Mouse (Mus musculus) hindbrain, embryonic 10.5 days (tissue): ENCODE measurements around the gene Ssh2. TPM values are rescaled to one million over a fixed set of nuclear protein-coding genes. Genes with fewer than 3 reads are reported as not detected.
"Not testable (repeated sequence)": the region's sequence is repeated elsewhere in the genome, so short reads cannot be mapped to it uniquely, and the experiment has no call there.

ENCODE experiments used
- DNase-seq: peaks from one replicate; pipeline ENCODE4 v3.0.0-alpha.2; 2017; ENCODE audit warnings: low spot score
- H3K27ac ChIP-seq: fragments of 300-500 bp; sonication (generic); 2 replicates; pipeline ENCODE4 v1.5.1; 2016; ENCODE audit warnings: mild to moderate bottlenecking, moderate library complexity
- H3K27me3 ChIP-seq: fragments of 300-500 bp; sonication (generic); 2 replicates; pipeline ENCODE4 v1.6.1; 2016; ENCODE audit warnings: mild to moderate bottlenecking; ENCODE audit not compliant: poor library complexity, insufficient read depth, severe bottlenecking
- H3K36me3 ChIP-seq: fragments of 300-500 bp; sonication (generic); 2 replicates; pipeline ENCODE4 v1.6.1; 2016; ENCODE audit warnings: mild to moderate bottlenecking, moderate library complexity
- H3K4me1 ChIP-seq: fragments of 300-500 bp; sonication (generic); replicated peaks from 2 replicates; pipeline ENCODE4 v1.6.1; 2016; ENCODE audit warnings: mild to moderate bottlenecking
- H3K4me3 ChIP-seq: fragments of 300-500 bp; sonication (generic); 2 replicates; pipeline ENCODE4 v1.5.1; 2016; ENCODE audit warnings: mild to moderate bottlenecking, moderate library complexity
- H3K9me3 ChIP-seq: fragments of 300-500 bp; sonication (generic); 2 replicates; pipeline ENCODE4 v1.6.1; 2016; ENCODE audit warnings: mild to moderate bottlenecking, moderate library complexity
- WGBS: fragments of 180-500 bp; shearing (Covaris S2); methylation state at CpG from one replicate; pipeline ENCODE4 v1.1.7; 2016; 5-methylcytosine and 5-hydroxymethylcytosine counted together
- polyA plus RNA-seq: library from polyadenylated mRNA; unstranded; fragments of >200 nt; fragmentation: Nextera tagmentation; extraction: Ambion mirVana; gene quantifications from 2 replicates; pipeline ENCODE4 v1.2.1, GENCODE M21; 2016

The Ssh2 gene
- polyA plus RNA-seq, 1 experiment from 2014 or later: 10.1 TPM

- no peak for DNase-seq
- 91% methylated on average over 7 of the region's 7 CpGs for WGBS
- Histone ChIP-seq H3K4me1 (no peaks in the 10 kb centered on the region), H3K27ac (no peak overlapping the region), H3K9me3 (no peaks in the 10 kb centered on the region), H3K4me3 (no peak overlapping the region), H3K27me3 (no peaks in the 10 kb centered on the region), H3K36me3 (no peaks in the 10 kb centered on the region)
Measured at GRCm38 (mm10) chr11:77240466-77241246, 24.6 kb downstream of the Ssh2 start.

DNA sequence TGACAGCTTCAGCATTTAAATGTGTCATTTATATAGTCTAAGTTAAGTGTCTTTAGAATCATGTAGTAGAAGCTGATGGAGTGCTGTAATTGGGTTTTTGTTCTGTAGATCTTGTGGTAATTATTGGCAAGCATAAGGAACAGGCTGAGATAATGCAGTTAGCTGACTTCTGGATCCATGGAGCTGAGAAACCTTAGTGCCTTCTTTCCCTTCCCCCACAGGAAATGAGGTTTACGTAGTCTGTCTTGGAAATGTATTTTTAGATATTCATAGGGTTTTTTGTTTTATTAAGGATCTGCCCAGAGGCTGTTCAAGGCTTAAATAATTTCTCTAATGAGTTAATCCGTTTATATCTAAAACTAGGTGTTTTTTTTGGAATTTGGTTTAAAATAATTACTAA lies 26.8 kb downstream of the Ssh2 start:
- H3K27me3 ChIP-seq: no peaks in the 10 kb centered on the region
- WGBS: 67% methylated on average over 2 of the region's 2 CpGs
- H3K4me1 ChIP-seq: no peaks in the 10 kb centered on the region
- no peak for DNase-seq
- H3K4me3 ChIP-seq: no peak overlapping the region
- no peaks in the 10 kb centered on the region for H3K36me3 ChIP-seq
- no peaks in the 10 kb centered on the region for H3K9me3 ChIP-seq
- no peak overlapping the region for H3K27ac ChIP-seq

DNA sequence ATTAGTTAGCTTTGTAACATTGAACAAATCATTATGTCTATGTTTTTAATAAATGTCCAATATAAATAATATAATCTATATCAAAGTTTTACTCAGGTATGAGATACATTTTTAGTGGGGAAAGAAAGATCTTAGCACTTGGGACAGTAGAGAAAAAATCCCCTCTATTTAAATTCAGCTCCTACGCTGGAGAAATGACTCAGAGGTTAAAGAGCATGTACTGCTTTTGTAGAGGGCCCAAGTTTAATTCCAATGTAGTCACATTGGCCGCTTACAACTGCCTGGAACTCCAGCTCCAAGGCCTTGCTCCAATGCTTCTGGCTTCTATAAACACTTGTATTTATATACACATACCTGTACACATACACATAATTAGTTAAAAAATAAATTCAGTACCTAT lies 36.7 kb downstream of the Ssh2 start:
- Histone ChIP-seq H3K4me1 (no peaks in the 10 kb centered on the region), H3K36me3 (no peaks in the 10 kb centered on the region), H3K27ac (no peak overlapping the region), H3K4me3 (no peak overlapping the region), H3K27me3 (no peaks in the 10 kb centered on the region), H3K9me3 (no peaks in the 10 kb centered on the region)
- no peak for DNase-seq
- WGBS: 83% methylated on average over 2 of the region's 2 CpGs

GRCm38 (mm10) chr11:77259441-77259840 lies 43.4 kb downstream of the Ssh2 start:
- H3K27me3 ChIP-seq: no peaks in the 10 kb centered on the region
- no peaks in the 10 kb centered on the region for H3K4me1 ChIP-seq
- H3K4me3 ChIP-seq: no peak overlapping the region
- H3K9me3 ChIP-seq: no peaks in the 10 kb centered on the region
- DNase-seq: no peak
- no peak overlapping the region for H3K27ac ChIP-seq
- WGBS: 59% methylated on average over 2 of the region's 2 CpGs
- H3K36me3 ChIP-seq: no peaks in the 10 kb centered on the region

DNA sequence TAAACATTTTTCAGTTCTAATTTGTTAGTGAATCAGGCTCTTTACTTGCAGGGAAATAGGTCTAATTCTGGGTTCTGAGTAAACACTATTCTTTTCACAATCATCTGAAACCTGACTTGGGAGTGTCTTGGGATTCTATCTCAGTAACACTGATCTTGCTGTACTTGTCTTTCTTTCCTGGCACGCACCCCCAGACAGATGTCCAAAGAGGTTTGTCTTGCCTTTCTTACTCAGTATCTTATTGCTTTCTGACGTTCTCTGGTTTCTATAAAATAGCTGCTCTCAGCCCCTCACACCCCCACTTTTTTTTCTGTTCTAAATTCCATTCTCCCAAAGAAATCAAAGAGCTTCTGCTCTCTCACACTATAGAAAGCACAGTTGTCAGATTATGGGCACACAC lies 51.3 kb downstream of the Ssh2 start:
- Histone ChIP-seq H3K9me3 (no peaks in the 10 kb centered on the region), H3K4me1 (no peaks in the 10 kb centered on the region), H3K27me3 (no peaks in the 10 kb centered on the region), H3K27ac (no peak overlapping the region), H3K36me3 (no peaks in the 10 kb centered on the region), H3K4me3 (no peak overlapping the region)
- DNase-seq: no peak
- 85% methylated on average over 2 of the region's 2 CpGs for WGBS

DNA sequence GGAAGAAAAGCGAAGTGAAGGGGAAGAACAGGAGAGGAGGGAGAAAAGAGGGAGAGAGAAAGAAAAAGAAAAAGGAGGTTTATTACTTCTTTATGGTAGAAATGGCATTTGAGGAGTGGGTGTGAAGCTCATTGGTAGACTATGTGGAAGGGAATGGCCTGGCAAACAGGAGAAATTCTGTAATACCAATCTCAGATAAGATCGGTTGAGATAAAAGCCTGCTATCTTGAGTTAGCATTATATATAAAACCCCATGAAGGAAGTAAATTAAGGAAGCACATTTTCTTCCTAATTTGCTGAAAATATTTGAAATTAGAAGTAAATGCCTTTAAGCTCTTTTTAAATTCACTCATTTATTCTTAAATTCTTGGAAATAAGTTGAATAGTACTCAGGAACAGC lies 59.9 kb downstream of the Ssh2 start:
- WGBS: 95% methylated on average over 2 of the region's 2 CpGs
- Histone ChIP-seq H3K27me3 (no peaks in the 10 kb centered on the region), H3K4me3 (no peak overlapping the region), H3K27ac (no peak overlapping the region), H3K9me3 (no peaks in the 10 kb centered on the region), H3K4me1 (no peaks in the 10 kb centered on the region), H3K36me3 (no peaks in the 10 kb centered on the region)
- DNase-seq: no peak

GRCm38 (mm10) chr11:77278538-77278937 lies 62.5 kb downstream of the Ssh2 start:
- H3K4me1 ChIP-seq, H3K9me3 ChIP-seq, DNase-seq, H3K27ac ChIP-seq, H3K4me3 ChIP-seq, H3K27me3 ChIP-seq, H3K36me3 ChIP-seq: not testable (repeated sequence)
- 96% methylated on average over 1 of the region's 1 CpGs for WGBS

- Histone ChIP-seq H3K4me3 (no peak overlapping the region), H3K27ac (no peak overlapping the region), H3K27me3 (no peaks in the 10 kb centered on the region), H3K4me1 (no peaks in the 10 kb centered on the region), H3K36me3 (no peaks in the 10 kb centered on the region), H3K9me3 (no peaks in the 10 kb centered on the region)
- DNase-seq: no peak
- WGBS: 96% methylated on average over 1 of the region's 1 CpGs
Measured at GRCm38 (mm10) chr11:77280219-77280618, 64.1 kb downstream of the Ssh2 start.

DNA sequence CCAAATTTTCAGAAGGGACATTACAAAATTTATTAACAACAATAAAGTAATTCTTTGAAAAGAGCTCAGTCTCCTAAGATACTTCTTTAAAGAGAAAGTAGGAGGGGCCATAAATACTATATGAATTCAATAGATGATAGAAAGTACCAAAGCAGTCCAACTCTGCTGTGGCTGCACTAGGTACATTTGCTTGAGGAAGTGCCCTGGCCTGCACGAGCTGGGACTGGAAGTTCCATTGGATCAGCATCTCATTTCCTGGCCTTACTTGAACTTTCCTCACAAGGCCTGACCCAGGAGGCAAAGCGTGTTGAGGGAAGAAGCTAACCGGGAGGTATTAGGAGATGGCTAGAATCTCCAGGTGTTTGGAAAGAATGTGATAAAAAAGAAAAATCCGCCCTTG lies 75.4 kb downstream of the Ssh2 start:
- no peak for DNase-seq
- H3K36me3 ChIP-seq: no peaks in the 10 kb centered on the region
- H3K4me1 ChIP-seq: no peaks in the 10 kb centered on the region
- no peak overlapping the region for H3K27ac ChIP-seq
- H3K27me3 ChIP-seq: no peaks in the 10 kb centered on the region
- 74% methylated on average over 4 of the region's 4 CpGs for WGBS
- no peaks in the 10 kb centered on the region for H3K9me3 ChIP-seq
- H3K4me3 ChIP-seq: no peak overlapping the region

- not testable (repeated sequence) for H3K4me1 ChIP-seq, H3K4me3 ChIP-seq, H3K36me3 ChIP-seq, DNase-seq, H3K27me3 ChIP-seq, H3K9me3 ChIP-seq, H3K27ac ChIP-seq
- 95% methylated on average over 11 of the region's 11 CpGs for WGBS
Measured at GRCm38 (mm10) chr11:77293673-77294072, 77.6 kb downstream of the Ssh2 start.

- no peak for DNase-seq
- Histone ChIP-seq H3K4me1 (0 out of 2 replicates have a peak, but pooled peaks cover 3% of the 10 kb centered on the region), H3K4me3 (no peak overlapping the region), H3K9me3 (no peaks in the 10 kb centered on the region), H3K27ac (no peak overlapping the region), H3K27me3 (no peaks in the 10 kb centered on the region), H3K36me3 (no peaks in the 10 kb centered on the region)
- 88% methylated on average over 1 of the region's 1 CpGs for WGBS
Measured at GRCm38 (mm10) chr11:77297246-77297645, 81.2 kb downstream of the Ssh2 start.

DNA sequence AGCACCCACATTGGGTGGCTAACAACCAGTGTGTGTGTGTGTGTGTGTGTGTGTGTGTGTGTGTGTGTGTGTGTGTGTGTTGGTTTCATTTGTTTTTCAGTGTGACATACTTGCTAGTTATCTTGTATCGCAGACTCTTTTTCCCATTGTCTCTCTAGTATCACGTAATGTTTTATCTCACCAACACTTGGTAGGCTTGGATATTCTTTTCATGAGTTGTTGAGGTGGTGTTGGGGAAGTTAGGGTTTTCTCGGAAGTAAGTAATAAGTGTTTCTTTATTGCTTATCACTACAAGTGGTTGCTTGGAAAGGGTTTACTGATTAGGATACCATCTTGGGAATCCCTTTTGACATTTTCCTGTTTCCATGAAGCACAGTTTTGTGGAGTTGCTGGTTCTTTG lies 91.1 kb downstream of the Ssh2 start:
- no peak for DNase-seq
- H3K9me3 ChIP-seq: no peaks in the 10 kb centered on the region
- WGBS: 90% methylated on average over 3 of the region's 3 CpGs

GRCm38 (mm10) chr11:77308533-77308932 lies 92.4 kb downstream of the Ssh2 start:
- 3% methylated on average over 1 of the region's 1 CpGs for WGBS
- 0 out of 2 replicates have a peak, but pooled peaks cover 3% of the 10 kb centered on the region for H3K36me3 ChIP-seq

More for the DNA sequence above, 91.1 kb downstream of the Ssh2 start:
- Histone ChIP-seq H3K36me3 (0 out of 2 replicates have a peak, but pooled peaks cover 3% of the 10 kb centered on the region), H3K4me3 (no peak overlapping the region), H3K4me1 (no peaks in the 10 kb centered on the region), H3K27ac (no peak overlapping the region), H3K27me3 (no peaks in the 10 kb centered on the region)

More at GRCm38 (mm10) chr11:77308533-77308932, 92.4 kb downstream of the Ssh2 start:
- no peaks in the 10 kb centered on the region for H3K27me3 ChIP-seq
- H3K9me3 ChIP-seq: no peaks in the 10 kb centered on the region
- no peak for DNase-seq
- no peak overlapping the region for H3K4me3 ChIP-seq
- no peaks in the 10 kb centered on the region for H3K4me1 ChIP-seq
- no peak overlapping the region for H3K27ac ChIP-seq
